Mouse (Mus musculus): Measurements from ENCODE around the gene Pdia5. TPM values are rescaled to one million over a fixed set of nuclear protein-coding genes. Genes with fewer than 3 reads are reported as not detected.

Gene Pdia5
- polyA plus RNA-seq, 1 experiment from 2014 or later = 6.8 TPM

DNA sequence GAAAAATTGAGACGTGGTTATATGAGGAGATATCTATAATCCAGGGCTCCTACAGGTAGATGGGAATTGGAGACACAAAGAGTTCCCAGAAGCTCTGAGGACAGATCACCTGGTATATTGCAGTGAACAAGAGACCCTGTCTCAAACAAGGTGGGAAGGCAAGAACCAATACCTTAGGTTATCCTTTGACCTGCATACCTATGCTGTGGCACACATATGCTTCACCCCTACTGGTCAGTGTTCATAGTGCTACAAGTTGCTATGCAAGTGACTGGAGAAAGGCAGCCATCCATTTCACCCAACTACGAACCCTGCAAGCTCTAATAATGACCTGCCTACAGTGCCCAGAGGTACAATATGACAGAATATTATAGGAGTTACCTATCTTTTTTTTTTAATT is 128.5 kb downstream of the Pdia5 start:
- Histone ChIP-seq H3K4me2 (replicated peaks) (no peak overlapping the region), H3K9me3 (ENCODE audit: control insufficient read depth, low read length) (no peaks in the 10 kb centered on the region), H3K9ac (no peak overlapping the region), H3K4me1 (replicated peaks; ENCODE audit: control insufficient read depth, insufficient read depth, low read length) (peaks cover 6% of the 10 kb centered on the region; the same call in 1 of the 2 replicates), H3K36me3 (replicated peaks; ENCODE audit: control insufficient read depth, insufficient read depth) (0 out of 2 replicates have a peak, but pooled peaks cover 4% of the 10 kb centered on the region), H3K27ac (no peak overlapping the region), H3K27me3 (ENCODE audit: control insufficient read depth, insufficient read depth, low read length) (no peaks in the 10 kb centered on the region), H3K4me3 (replicated peaks; ENCODE audit: low read length) (no peak overlapping the region)
- ATAC-seq (ENCODE audit: low FRiP score) = no peak
- 90% methylated on average over 2 of the region's 2 CpGs for WGBS
- no peak for DNase-seq (ENCODE audit: low spot score)

- H3K9ac ChIP-seq = no peak overlapping the region
- peaks cover 6% of the 10 kb centered on the region; the same call in 1 of the 2 replicates for H3K4me1 ChIP-seq (replicated peaks; ENCODE audit: control insufficient read depth, insufficient read depth, low read length)
- no peaks in the 10 kb centered on the region for H3K9me3 ChIP-seq (ENCODE audit: control insufficient read depth, low read length)
- no peaks in the 10 kb centered on the region for H3K27me3 ChIP-seq (ENCODE audit: control insufficient read depth, insufficient read depth, low read length)
- H3K4me3 ChIP-seq (replicated peaks; ENCODE audit: low read length) = no peak overlapping the region
- no peak overlapping the region for H3K27ac ChIP-seq
- 33% methylated on average over 6 of the region's 6 CpGs for WGBS
- H3K4me2 ChIP-seq (replicated peaks) = no peak overlapping the region
- no peak for ATAC-seq (ENCODE audit: low FRiP score)
- peak; percentile 53 for DNase-seq (ENCODE audit: low spot score)
- H3K36me3 ChIP-seq (replicated peaks; ENCODE audit: control insufficient read depth, insufficient read depth) = 0 out of 2 replicates have a peak, but pooled peaks cover 4% of the 10 kb centered on the region
These were observed 130.1 kb downstream of the Pdia5 start for GRCm38 (mm10) chr16:35360593-35360992.

DNA sequence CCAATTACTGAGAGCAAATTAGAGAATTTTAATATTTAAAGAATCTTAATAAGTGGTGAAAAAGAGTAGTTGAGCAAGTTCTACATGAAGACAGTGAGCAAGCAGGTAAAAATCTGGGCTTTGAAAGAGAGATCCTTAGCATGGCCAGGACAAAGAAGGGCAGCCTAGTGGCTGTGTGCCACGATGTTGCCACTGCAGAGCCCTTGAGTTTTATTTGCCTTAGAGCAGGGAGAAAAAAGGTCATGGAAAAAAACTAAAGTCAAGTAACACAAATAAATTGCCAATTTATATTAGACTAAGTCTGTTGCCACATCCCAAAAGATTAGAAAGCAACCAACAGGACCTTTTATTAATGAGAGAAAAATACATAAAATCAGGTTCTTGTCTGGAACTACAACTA is 133.2 kb downstream of the Pdia5 start:
- H3K4me1 ChIP-seq (replicated peaks; ENCODE audit: control insufficient read depth, insufficient read depth, low read length) = no peaks in the 10 kb centered on the region

More for the DNA sequence above, 133.2 kb downstream of the Pdia5 start:
- H3K9me3 ChIP-seq (ENCODE audit: control insufficient read depth, low read length) = no peaks in the 10 kb centered on the region
- H3K27ac ChIP-seq = no peak overlapping the region
- WGBS = 91% methylated on average over 1 of the region's 1 CpGs
- peaks cover 14% of the 10 kb centered on the region; the same call in 1 of the 2 replicates for H3K36me3 ChIP-seq (replicated peaks; ENCODE audit: control insufficient read depth, insufficient read depth)
- DNase-seq (ENCODE audit: low spot score) (no peak), ATAC-seq (ENCODE audit: low FRiP score) (no peak)
- no peak overlapping the region for H3K4me3 ChIP-seq (replicated peaks; ENCODE audit: low read length)
- no peak overlapping the region for H3K4me2 ChIP-seq (replicated peaks)
- H3K9ac ChIP-seq = no peak overlapping the region
- no peaks in the 10 kb centered on the region for H3K27me3 ChIP-seq (ENCODE audit: control insufficient read depth, insufficient read depth, low read length)

Small RNA genes lying within 50 kb of the gene (microRNA-seq; reads per million reads assigned to microRNA genes)
- gene Gm25548 = not detected

Other genes with a start within 250 kb of the Pdia5 start
- 44.0 and 44.1 TPM in 2 replicates for gene Sec22a, start 127.0 kb downstream of the Pdia5 start, polyA plus RNA-seq (2014; fragmentation: Nextera tagmentation; extraction: Ambion mirVana)
- gene Sema5b, start 50.3 kb upstream of the Pdia5 start, polyA plus RNA-seq (2014; fragmentation: Nextera tagmentation; extraction: Ambion mirVana) = 15.4 and 16.7 TPM in 2 replicates